Mouse (Mus musculus) gastrocnemius, postnatal 10 days (tissue): ENCODE measurements at regions not wholly inside any gene's neighbourhood (a gene's known extent, or its start where the extent isn't known, plus 50 kb on each side); places are given as distances from the start of the nearest gene placed in this dataset.

ENCODE experiments used
- DNase-seq: peaks from one replicate; pipeline ENCODE4 v3.0.0; 2021; ENCODE audit warnings: mixed read lengths

- DNase-seq = no peak
Observed at GRCm38 (mm10) chr2:9592531-9592930, 288.5 kb upstream of the 4930412O13Rik start.

- DNase-seq = peak; percentile 11
Observed at GRCm38 (mm10) chr2:9593931-9594330, 287.1 kb upstream of the 4930412O13Rik start.

GRCm38 (mm10) chr2:9595236-9595850 lies 285.7 kb upstream of the 4930412O13Rik start:
- DNase-seq = no peak

GRCm38 (mm10) chr2:9596135-9596534 lies 284.9 kb upstream of the 4930412O13Rik start:
- no peak for DNase-seq

- no peak for DNase-seq
Observed at GRCm38 (mm10) chr2:9604984-9605383, 276.1 kb upstream of the 4930412O13Rik start.

GRCm38 (mm10) chr2:9607547-9607946 lies 273.5 kb upstream of the 4930412O13Rik start:
- DNase-seq = no peak

GRCm38 (mm10) chr2:9614415-9614814 lies 266.6 kb upstream of the 4930412O13Rik start:
- DNase-seq = no peak

GRCm38 (mm10) chr2:9616292-9616691 lies 264.8 kb upstream of the 4930412O13Rik start:
- DNase-seq = no peak

GRCm38 (mm10) chr2:9620303-9621244 lies 260.5 kb upstream of the 4930412O13Rik start:
- peak; percentile 33 for DNase-seq

GRCm38 (mm10) chr2:9623702-9624101 lies 257.4 kb upstream of the 4930412O13Rik start:
- DNase-seq = no peak

- no peak for DNase-seq
Observed at GRCm38 (mm10) chr2:9628026-9628425, 253.0 kb upstream of the 4930412O13Rik start.

GRCm38 (mm10) chr2:9632719-9633446 lies 248.2 kb upstream of the 4930412O13Rik start:
- peak; percentile 10 for DNase-seq

GRCm38 (mm10) chr2:9639262-9639661 lies 241.8 kb upstream of the 4930412O13Rik start:
- no peak for DNase-seq

- no peak for DNase-seq
Observed at GRCm38 (mm10) chr2:9641629-9642028, 239.4 kb upstream of the 4930412O13Rik start.

GRCm38 (mm10) chr2:9642411-9642810 lies 238.6 kb upstream of the 4930412O13Rik start:
- DNase-seq = no peak

- no peak for DNase-seq
Observed at GRCm38 (mm10) chr2:9646466-9646865, 234.6 kb upstream of the 4930412O13Rik start.

- no peak for DNase-seq
Observed at GRCm38 (mm10) chr2:9646963-9647362, 234.1 kb upstream of the 4930412O13Rik start.

GRCm38 (mm10) chr2:9650082-9650481 lies 231.0 kb upstream of the 4930412O13Rik start:
- DNase-seq = no peak

- DNase-seq = no peak
Observed at GRCm38 (mm10) chr2:9658880-9659279, 222.2 kb upstream of the 4930412O13Rik start.

GRCm38 (mm10) chr2:9669621-9670020 lies 211.4 kb upstream of the 4930412O13Rik start:
- no peak for DNase-seq

GRCm38 (mm10) chr2:9681691-9682152 lies 199.3 kb upstream of the 4930412O13Rik start:
- DNase-seq = no peak

GRCm38 (mm10) chr2:9683673-9684210 lies 197.3 kb upstream of the 4930412O13Rik start:
- DNase-seq = no peak
